Mouse (Mus musculus) gastrocnemius, adult 18-20 months (tissue): ENCODE data around the gene Tob1. TPM values are rescaled to one million over a fixed set of nuclear protein-coding genes. Genes with fewer than 3 reads are reported as not detected.

Experiments used
- DNase-seq: peaks from one replicate; pipeline ENCODE4 v3.0.0; 2021; ENCODE audit warnings: low spot score
- total RNA-seq, 2 experiments: library from RNA; stranded (reverse); gene quantifications; 2 replicates each; pipeline ENCODE4 v1.2.3; 2021

Tob1 gene
- total RNA-seq, 2 experiments from 2014 or later: 215 to 238 TPM

GRCm38 (mm10) chr11:94229207-94229960, 18.1 kb downstream of the Tob1 start:
- peak; percentile 90 for DNase-seq

- DNase-seq: no peak
Observed at GRCm38 (mm10) chr11:94230244-94230643, 19.0 kb downstream of the Tob1 start.

- peak; percentile 80 for DNase-seq
Observed at GRCm38 (mm10) chr11:94231821-94232552, 20.7 kb downstream of the Tob1 start.

- no peak for DNase-seq
Observed at GRCm38 (mm10) chr11:94233405-94233804, 22.2 kb downstream of the Tob1 start.

- DNase-seq: no peak
Observed at GRCm38 (mm10) chr11:94234380-94234779, 23.1 kb downstream of the Tob1 start.

GRCm38 (mm10) chr11:94234857-94235256, 23.6 kb downstream of the Tob1 start:
- no peak for DNase-seq

- peak; percentile 81 for DNase-seq
Observed at GRCm38 (mm10) chr11:94236074-94236473, 24.8 kb downstream of the Tob1 start.

- no peak for DNase-seq
Observed at GRCm38 (mm10) chr11:94238786-94239185, 27.5 kb downstream of the Tob1 start.

- no peak for DNase-seq
Observed at GRCm38 (mm10) chr11:94239706-94240105, 28.5 kb downstream of the Tob1 start.

GRCm38 (mm10) chr11:94242760-94243421, 31.6 kb downstream of the Tob1 start:
- peak; percentile 37 for DNase-seq

GRCm38 (mm10) chr11:94243422-94244180, 32.3 kb downstream of the Tob1 start:
- peak; percentile 43 for DNase-seq

GRCm38 (mm10) chr11:94244385-94244784, 33.1 kb downstream of the Tob1 start:
- no peak for DNase-seq

GRCm38 (mm10) chr11:94245955-94246788, 34.9 kb downstream of the Tob1 start, which contains the start of gene Wfikkn2:
Gene Wfikkn2, minus strand, starts transcription at chr11:94246005.
- DNase-seq: no peak

GRCm38 (mm10) chr11:94246789-94247061, 35.5 kb downstream of the Tob1 start:
- no peak for DNase-seq

GRCm38 (mm10) chr11:94253156-94253555, 41.9 kb downstream of the Tob1 start:
- DNase-seq: no peak

- no peak for DNase-seq
Observed at GRCm38 (mm10) chr11:94253691-94254090, 42.4 kb downstream of the Tob1 start.

GRCm38 (mm10) chr11:94255733-94256132, 44.5 kb downstream of the Tob1 start:
- no peak for DNase-seq

GRCm38 (mm10) chr11:94257987-94258386, 46.7 kb downstream of the Tob1 start:
- DNase-seq: no peak

GRCm38 (mm10) chr11:94259814-94260213, 48.6 kb downstream of the Tob1 start:
- DNase-seq: no peak

- no peak for DNase-seq
Observed at GRCm38 (mm10) chr11:94261585-94262370, 50.5 kb downstream of the Tob1 start.
